Mouse (Mus musculus) kidney, adult 2 months (tissue): ENCODE measurements around the gene Grin2b.

ENCODE experiments used
- CTCF ChIP-seq: fragments of 200-500 bp; conservative IDR thresholded peaks from 2 replicates; pipeline ENCODE4 v1.5.1; 2011; ENCODE audit warnings: low read depth, mild to moderate bottlenecking, control low read depth, low read length, moderate library complexity, mixed read lengths; ENCODE audit not compliant: insufficient read depth, insufficient read length
- POLR2A ChIP-seq: fragments of 200-500 bp; IDR thresholded peaks from one replicate; pipeline ENCODE4 v1.6.1; 2011; ENCODE audit warnings: low read depth, low read length, control low read depth

DNA sequence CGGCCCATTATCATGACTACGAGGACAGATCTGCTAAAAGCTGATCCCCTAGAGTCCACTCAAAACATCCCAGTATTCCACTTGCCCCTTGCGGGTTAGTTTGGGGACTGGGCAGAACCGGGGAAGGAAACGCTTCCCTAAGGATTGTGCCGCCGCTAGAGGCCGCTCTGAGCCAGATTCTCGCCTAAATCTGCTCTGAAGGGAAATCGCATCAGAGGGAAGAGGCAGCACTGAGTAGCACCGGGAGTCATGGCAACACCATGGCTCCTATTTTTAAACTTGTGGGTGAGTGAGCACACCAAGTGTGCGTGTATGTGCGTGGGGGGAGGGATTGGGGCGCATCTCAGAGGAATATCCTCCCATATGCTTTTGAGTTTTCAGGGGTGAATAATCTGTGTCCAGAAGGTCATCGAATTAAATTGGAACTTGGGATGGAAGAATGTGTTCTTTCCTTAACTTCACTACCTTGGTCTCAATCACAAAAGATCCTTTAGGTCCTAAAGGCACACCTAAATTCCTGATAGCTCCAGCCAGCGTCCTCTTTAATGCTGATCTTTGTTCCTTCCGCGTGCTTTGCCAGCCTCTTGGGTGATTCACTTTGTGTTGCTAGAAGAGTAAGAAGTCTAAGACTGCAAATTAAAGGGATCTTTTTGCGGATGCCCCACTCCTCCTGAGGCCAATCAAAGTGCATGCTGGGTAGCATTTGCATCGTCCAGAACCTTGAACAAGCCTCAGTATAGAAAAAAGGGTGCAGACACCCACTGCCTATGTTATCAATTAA is 265.6 kb downstream of the Grin2b start:
- TF ChIP-seq CTCF (peak; percentile 84), POLR2A (no peak)
